Mouse (Mus musculus): ENCODE data around the gene Lpar6. TPM values are rescaled to one million over a fixed set of nuclear protein-coding genes. Genes with fewer than 3 reads are reported as not detected.

Lpar6 gene
- polyA plus RNA-seq, 1 experiment from 2014 or later = 11.5 TPM

DNA sequence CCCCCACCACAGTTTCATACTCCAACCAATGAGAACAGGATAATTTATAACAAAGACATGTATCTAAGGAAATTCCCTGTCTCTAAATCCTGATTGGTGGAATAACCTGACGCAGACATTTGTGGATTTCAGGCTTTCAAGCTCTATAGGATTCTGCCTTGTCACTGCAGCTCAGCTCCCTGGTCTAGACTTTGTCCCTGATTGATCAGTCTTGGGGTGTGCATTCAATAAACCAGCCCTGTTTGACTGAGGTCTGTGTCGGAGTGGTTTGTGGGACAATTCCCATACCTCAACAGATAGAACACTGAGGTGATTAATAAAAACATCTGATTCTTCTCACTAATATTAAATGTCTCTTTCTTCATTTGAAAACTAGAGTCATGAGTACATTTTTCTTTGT is 12.4 kb downstream of the Lpar6 start:
- Histone ChIP-seq H3K4me1 (ENCODE audit: control insufficient read depth, insufficient read depth, low read length) (no peaks in the 10 kb centered on the region), H3K4me3 (ENCODE audit: low read depth, low read length) (no peak overlapping the region), H3K27ac (replicated peaks; ENCODE audit: low read depth, low read length) (no peak overlapping the region), H3K4me2 (ENCODE audit: low read depth, low read length) (no peak overlapping the region), H3K36me3 (ENCODE audit: control insufficient read depth, insufficient read depth, low read length) (no peaks in the 10 kb centered on the region), H3K27me3 (replicated peaks; ENCODE audit: control insufficient read depth, insufficient read depth, low read length) (no peaks in the 10 kb centered on the region), H3K9ac (ENCODE audit: low read depth, low read length) (no peak overlapping the region), H3K9me3 (ENCODE audit: control insufficient read depth, low read length) (no peaks in the 10 kb centered on the region)
- no peak for ATAC-seq (ENCODE audit: low read depth)
- 92% methylated on average over 2 of the region's 2 CpGs for WGBS
- DNase-seq (ENCODE audit: low spot score) = no peak

DNA sequence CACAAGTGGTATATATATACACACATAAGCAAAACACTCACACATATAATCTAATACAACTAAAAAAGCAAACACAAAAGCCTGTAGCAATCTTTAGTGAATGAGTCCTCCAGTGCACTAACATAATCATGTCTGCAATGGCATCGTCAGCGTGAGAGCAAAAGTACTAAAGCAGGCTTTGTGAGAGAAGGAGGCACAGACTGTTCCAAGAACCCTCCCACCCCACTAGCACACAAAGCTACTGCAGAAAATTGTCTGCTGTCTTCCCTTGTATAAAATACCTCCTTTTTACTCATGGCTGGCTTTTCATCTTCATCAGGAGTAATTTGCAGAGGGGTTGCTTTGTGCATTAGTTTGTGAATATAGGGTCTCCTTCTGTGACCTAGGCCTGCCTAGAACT is 14.6 kb downstream of the Lpar6 start:
- Histone ChIP-seq H3K27me3 (replicated peaks; ENCODE audit: control insufficient read depth, insufficient read depth, low read length) (no peaks in the 10 kb centered on the region), H3K9me3 (ENCODE audit: control insufficient read depth, low read length) (no peaks in the 10 kb centered on the region), H3K4me1 (ENCODE audit: control insufficient read depth, insufficient read depth, low read length) (no peaks in the 10 kb centered on the region), H3K36me3 (ENCODE audit: control insufficient read depth, insufficient read depth, low read length) (no peaks in the 10 kb centered on the region), H3K9ac (ENCODE audit: low read depth, low read length) (no peak overlapping the region), H3K4me3 (ENCODE audit: low read depth, low read length) (no peak overlapping the region), H3K4me2 (ENCODE audit: low read depth, low read length) (no peak overlapping the region), H3K27ac (replicated peaks; ENCODE audit: low read depth, low read length) (no peak overlapping the region)
- DNase-seq (ENCODE audit: low spot score) (no peak), ATAC-seq (ENCODE audit: low read depth) (no peak)
- WGBS = 74% methylated on average over 2 of the region's 2 CpGs

DNA sequence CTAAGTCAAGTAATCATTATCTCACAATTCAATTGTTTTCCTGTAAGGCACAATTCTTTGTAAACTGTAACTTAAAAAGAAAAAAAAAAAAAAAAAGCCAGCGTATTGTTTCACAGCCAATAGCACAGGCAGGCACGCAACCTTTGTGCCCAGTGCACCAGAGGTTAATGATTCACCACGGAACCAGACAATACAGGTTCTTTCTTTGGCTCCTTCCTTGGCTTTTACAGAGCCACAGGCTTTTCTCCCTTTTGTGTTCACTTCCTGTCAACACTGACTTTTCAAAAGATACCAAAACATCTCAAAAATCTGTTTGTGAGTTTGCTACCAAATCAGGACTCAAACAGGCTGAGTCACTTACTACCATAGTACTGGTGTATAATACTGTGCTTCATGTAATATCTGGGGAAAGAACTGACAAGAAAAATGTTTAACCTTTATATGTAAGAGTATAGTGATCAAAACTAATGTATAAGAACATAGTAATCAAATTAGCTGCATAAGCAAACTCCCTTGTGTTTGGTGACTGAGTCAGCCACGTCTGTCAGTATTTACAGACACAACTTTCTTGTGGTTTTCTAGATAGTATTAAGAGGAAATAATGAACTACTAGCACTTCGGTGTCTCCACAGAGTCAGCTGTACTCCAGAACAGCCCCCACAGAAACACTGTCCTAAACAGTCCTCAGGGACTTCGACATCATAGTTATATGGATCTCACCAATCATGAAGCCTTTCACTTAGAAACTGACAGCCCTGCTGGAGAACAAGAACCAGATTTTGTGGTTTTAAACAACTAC is 16.0 kb downstream of the Lpar6 start:
- ATAC-seq (ENCODE audit: low read depth) = no peak
- Histone ChIP-seq H3K27ac (replicated peaks; ENCODE audit: low read depth, low read length) (no peak overlapping the region), H3K4me3 (ENCODE audit: low read depth, low read length) (no peak overlapping the region)

DNA sequence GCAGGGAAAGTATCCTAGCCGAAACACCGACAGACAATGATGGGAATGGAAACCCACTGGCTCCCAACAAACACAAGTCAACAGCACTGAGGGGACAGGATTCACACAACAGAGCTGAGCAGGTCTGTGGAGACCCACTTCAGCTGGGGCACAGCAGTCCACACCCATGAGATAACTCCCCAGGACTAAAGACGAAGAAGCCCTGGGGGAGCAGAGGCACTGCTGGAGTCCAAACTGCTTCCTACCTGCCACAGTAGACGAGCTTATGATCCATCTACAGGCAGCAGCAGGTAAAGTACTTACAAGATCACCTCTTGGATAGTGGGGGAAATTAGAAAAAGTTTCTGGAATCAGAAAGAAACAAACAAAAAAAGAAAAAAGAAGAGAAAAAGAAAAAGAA is 16.7 kb downstream of the Lpar6 start:
- Histone ChIP-seq H3K27me3 (replicated peaks; ENCODE audit: control insufficient read depth, insufficient read depth, low read length) (no peaks in the 10 kb centered on the region), H3K4me1 (ENCODE audit: control insufficient read depth, insufficient read depth, low read length) (no peaks in the 10 kb centered on the region), H3K9ac (ENCODE audit: low read depth, low read length) (no peak overlapping the region), H3K4me2 (ENCODE audit: low read depth, low read length) (no peak overlapping the region), H3K36me3 (ENCODE audit: control insufficient read depth, insufficient read depth, low read length) (no peaks in the 10 kb centered on the region), H3K27ac (replicated peaks; ENCODE audit: low read depth, low read length) (no peak overlapping the region), H3K9me3 (ENCODE audit: control insufficient read depth, low read length) (no peaks in the 10 kb centered on the region), H3K4me3 (ENCODE audit: low read depth, low read length) (no peak overlapping the region)
- no peak for ATAC-seq (ENCODE audit: low read depth)
- no peak for DNase-seq (ENCODE audit: low spot score)
- 70% methylated on average over 4 of the region's 4 CpGs for WGBS

More for the DNA sequence above, 16.0 kb downstream of the Lpar6 start:
- no peaks in the 10 kb centered on the region for H3K36me3 ChIP-seq (ENCODE audit: control insufficient read depth, insufficient read depth, low read length)
- no peak overlapping the region for H3K9ac ChIP-seq (ENCODE audit: low read depth, low read length)
- 62% methylated on average over 6 of the region's 6 CpGs for WGBS
- no peaks in the 10 kb centered on the region for H3K27me3 ChIP-seq (replicated peaks; ENCODE audit: control insufficient read depth, insufficient read depth, low read length)
- H3K9me3 ChIP-seq (ENCODE audit: control insufficient read depth, low read length) = no peaks in the 10 kb centered on the region
- no peak for DNase-seq (ENCODE audit: low spot score)
- H3K4me1 ChIP-seq (ENCODE audit: control insufficient read depth, insufficient read depth, low read length) = no peaks in the 10 kb centered on the region
- H3K4me2 ChIP-seq (ENCODE audit: low read depth, low read length) = no peak overlapping the region

DNA sequence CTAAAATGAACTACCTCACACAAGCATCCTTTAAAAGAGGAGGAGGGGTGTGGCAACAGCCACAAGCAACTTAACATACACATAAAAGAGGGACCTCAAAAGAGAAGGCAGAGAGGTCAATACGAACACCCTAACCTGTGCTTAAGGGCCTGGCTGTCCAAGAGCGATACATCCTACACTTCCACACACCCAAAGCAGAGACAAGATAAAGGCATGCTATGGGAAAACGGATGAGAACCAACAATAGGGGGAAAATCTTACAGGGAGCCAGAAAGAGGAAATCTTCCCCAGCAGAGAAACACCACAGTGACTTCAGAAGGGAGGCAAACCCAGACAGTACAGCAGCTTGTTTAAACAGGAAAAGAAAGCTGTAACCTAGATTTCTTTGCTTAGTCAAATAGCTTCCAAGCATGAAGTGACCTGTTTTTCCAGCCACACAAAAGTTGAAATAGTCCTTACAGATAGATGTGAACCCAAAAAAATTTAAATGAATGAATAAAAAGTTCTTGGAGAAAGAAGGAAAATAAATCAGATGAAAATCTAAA is 17.8 kb downstream of the Lpar6 start:
- Histone ChIP-seq H3K4me1 (ENCODE audit: control insufficient read depth, insufficient read depth, low read length) (no peaks in the 10 kb centered on the region), H3K4me3 (ENCODE audit: low read depth, low read length) (no peak overlapping the region), H3K9me3 (ENCODE audit: control insufficient read depth, low read length) (no peaks in the 10 kb centered on the region), H3K4me2 (ENCODE audit: low read depth, low read length) (no peak overlapping the region), H3K9ac (ENCODE audit: low read depth, low read length) (no peak overlapping the region), H3K36me3 (ENCODE audit: control insufficient read depth, insufficient read depth, low read length) (no peaks in the 10 kb centered on the region), H3K27me3 (replicated peaks; ENCODE audit: control insufficient read depth, insufficient read depth, low read length) (no peaks in the 10 kb centered on the region), H3K27ac (replicated peaks; ENCODE audit: low read depth, low read length) (no peak overlapping the region)
- DNase-seq (ENCODE audit: low spot score) = no peak
- no peak for ATAC-seq (ENCODE audit: low read depth)
- WGBS = 67% methylated on average over 3 of the region's 3 CpGs

DNA sequence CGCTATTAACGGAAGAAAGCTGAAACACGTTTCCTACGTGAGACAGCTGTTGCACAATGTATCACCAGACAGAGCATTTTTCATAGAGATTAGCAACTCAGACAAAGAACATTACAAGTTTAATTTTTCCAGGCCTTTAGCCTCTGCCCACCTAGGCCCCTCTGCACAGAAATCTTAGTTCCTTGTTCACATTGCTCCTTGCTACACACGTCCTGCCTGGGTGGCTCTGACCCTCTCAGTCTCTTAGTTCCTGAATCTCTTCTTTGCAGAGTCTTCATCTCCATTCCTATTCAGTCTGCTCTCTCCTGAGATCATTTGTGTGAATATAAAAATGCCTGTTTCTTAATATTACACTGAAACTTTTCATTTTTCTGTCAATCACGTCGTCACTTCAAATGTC is 19.7 kb downstream of the Lpar6 start:
- no peak overlapping the region for H3K27ac ChIP-seq (replicated peaks; ENCODE audit: low read depth, low read length)
- ATAC-seq (ENCODE audit: low read depth) = no peak
- 69% methylated on average over 7 of the region's 7 CpGs for WGBS
- no peaks in the 10 kb centered on the region for H3K4me1 ChIP-seq (ENCODE audit: control insufficient read depth, insufficient read depth, low read length)
- H3K9ac ChIP-seq (ENCODE audit: low read depth, low read length) = no peak overlapping the region
- peaks cover 4% of the 10 kb centered on the region; the same call in 1 of the 2 replicates for H3K36me3 ChIP-seq (ENCODE audit: control insufficient read depth, insufficient read depth, low read length)
- H3K4me3 ChIP-seq (ENCODE audit: low read depth, low read length) = no peak overlapping the region
- H3K9me3 ChIP-seq (ENCODE audit: control insufficient read depth, low read length) = no peaks in the 10 kb centered on the region
- no peak overlapping the region for H3K4me2 ChIP-seq (ENCODE audit: low read depth, low read length)
- DNase-seq (ENCODE audit: low spot score) = no peak
- no peaks in the 10 kb centered on the region for H3K27me3 ChIP-seq (replicated peaks; ENCODE audit: control insufficient read depth, insufficient read depth, low read length)

DNA sequence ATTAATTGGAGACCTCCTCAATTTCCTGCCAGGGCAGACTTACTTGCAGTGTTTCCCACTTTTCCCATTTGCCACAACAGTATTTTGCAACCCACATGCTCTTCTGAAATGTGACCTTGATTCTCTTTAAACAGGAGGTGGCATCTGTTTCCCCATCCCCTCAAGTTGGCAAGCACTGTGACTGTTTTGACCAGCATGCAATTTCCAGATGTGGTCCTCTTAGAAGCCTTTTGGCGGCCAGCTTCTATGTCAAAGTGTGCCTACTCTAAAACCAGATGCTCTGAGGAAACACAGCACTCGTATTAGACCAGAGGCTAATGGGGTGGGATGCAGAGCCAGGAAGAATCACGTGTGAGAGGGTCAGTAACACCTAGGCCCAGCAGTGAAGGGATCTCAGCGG is 20.5 kb downstream of the Lpar6 start:
- Histone ChIP-seq H3K27me3 (replicated peaks; ENCODE audit: control insufficient read depth, insufficient read depth, low read length) (no peaks in the 10 kb centered on the region), H3K4me3 (ENCODE audit: low read depth, low read length) (no peak overlapping the region), H3K9me3 (ENCODE audit: control insufficient read depth, low read length) (no peaks in the 10 kb centered on the region), H3K9ac (ENCODE audit: low read depth, low read length) (no peak overlapping the region), H3K4me1 (ENCODE audit: control insufficient read depth, insufficient read depth, low read length) (no peaks in the 10 kb centered on the region), H3K36me3 (ENCODE audit: control insufficient read depth, insufficient read depth, low read length) (peaks cover 11% of the 10 kb centered on the region; the same call in 1 of the 2 replicates), H3K27ac (replicated peaks; ENCODE audit: low read depth, low read length) (no peak overlapping the region), H3K4me2 (ENCODE audit: low read depth, low read length) (no peak overlapping the region)
- WGBS = 43% methylated on average over 4 of the region's 4 CpGs
- no peak for DNase-seq (ENCODE audit: low spot score)
- ATAC-seq (ENCODE audit: low read depth) = no peak

DNA sequence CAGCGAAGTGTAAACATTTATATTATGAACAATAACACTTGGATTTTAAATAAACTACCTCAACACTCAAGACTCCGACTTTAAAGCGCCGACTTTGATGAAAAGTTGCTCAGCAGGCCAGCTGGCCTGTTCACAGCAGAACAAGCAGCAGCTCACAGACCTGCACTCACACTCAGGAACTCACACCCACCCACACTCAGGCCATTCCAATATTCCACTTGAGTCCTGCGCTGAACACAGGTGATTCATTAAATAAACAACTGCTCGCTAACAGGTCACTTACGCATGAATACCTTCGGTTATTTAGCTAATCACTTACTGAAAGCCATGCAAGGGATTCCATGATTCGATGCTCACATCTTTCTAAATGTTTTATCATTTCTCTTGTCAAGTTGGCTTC is 24.5 kb downstream of the Lpar6 start:
- 93% methylated on average over 9 of the region's 9 CpGs for WGBS
- Histone ChIP-seq H3K4me3 (ENCODE audit: low read depth, low read length) (no peak overlapping the region), H3K9me3 (ENCODE audit: control insufficient read depth, low read length) (peaks cover 13% of the 10 kb centered on the region), H3K27ac (replicated peaks; ENCODE audit: low read depth, low read length) (no peak overlapping the region), H3K4me1 (ENCODE audit: control insufficient read depth, insufficient read depth, low read length) (no peaks in the 10 kb centered on the region), H3K27me3 (replicated peaks; ENCODE audit: control insufficient read depth, insufficient read depth, low read length) (no peaks in the 10 kb centered on the region), H3K9ac (ENCODE audit: low read depth, low read length) (no peak overlapping the region), H3K4me2 (ENCODE audit: low read depth, low read length) (no peak overlapping the region), H3K36me3 (ENCODE audit: control insufficient read depth, insufficient read depth, low read length) (peaks cover 28% of the 10 kb centered on the region; the same call in 1 of the 2 replicates)
- DNase-seq (ENCODE audit: low spot score) (no peak), ATAC-seq (ENCODE audit: low read depth) (no peak)

DNA sequence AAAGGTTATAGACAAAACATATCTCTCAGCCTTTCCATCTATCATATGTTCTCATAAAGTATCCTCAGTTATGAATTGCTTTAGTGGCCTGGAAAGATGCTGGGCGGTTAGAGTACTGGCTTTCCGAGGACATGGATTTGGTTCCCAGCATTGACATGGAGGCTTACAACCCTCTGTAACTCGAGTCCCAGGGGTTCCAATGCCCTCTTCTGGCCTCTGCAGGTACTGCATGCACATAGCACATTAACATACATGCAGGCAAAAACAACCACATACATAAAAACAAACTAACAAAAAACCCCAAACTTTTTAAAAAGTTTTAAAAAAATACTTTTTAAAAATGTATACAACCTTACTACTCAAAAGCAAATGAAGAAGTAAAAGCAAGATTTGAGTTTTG is 28.5 kb downstream of the Lpar6 start:
- Histone ChIP-seq H3K4me3 (ENCODE audit: low read depth, low read length) (no peak overlapping the region), H3K9me3 (ENCODE audit: control insufficient read depth, low read length) (peaks cover 13% of the 10 kb centered on the region), H3K4me1 (ENCODE audit: control insufficient read depth, insufficient read depth, low read length) (no peaks in the 10 kb centered on the region), H3K27ac (replicated peaks; ENCODE audit: low read depth, low read length) (no peak overlapping the region), H3K36me3 (ENCODE audit: control insufficient read depth, insufficient read depth, low read length) (peaks cover 28% of the 10 kb centered on the region; the same call in 1 of the 2 replicates), H3K9ac (ENCODE audit: low read depth, low read length) (no peak overlapping the region), H3K27me3 (replicated peaks; ENCODE audit: control insufficient read depth, insufficient read depth, low read length) (no peaks in the 10 kb centered on the region), H3K4me2 (ENCODE audit: low read depth, low read length) (no peak overlapping the region)
- no peak for DNase-seq (ENCODE audit: low spot score)
- 83% methylated on average over 3 of the region's 3 CpGs for WGBS
- no peak for ATAC-seq (ENCODE audit: low read depth)

All from embryonic facial prominence, embryonic 14.5 days (tissue).